Mouse (Mus musculus): ENCODE data around the gene Mvb12b. TPM values are rescaled to one million over a fixed set of nuclear protein-coding genes. Genes with fewer than 3 reads are reported as not detected.

Mvb12b gene
- total RNA-seq, 2 experiments from 2014 or later, result 91.3 to 97.1 TPM

GRCm38 (mm10) chr2:33821677-33822607 is 65.8 kb downstream of the Mvb12b start:
- intact Hi-C loops (cut with DNase I), result loop anchor here (5.0 to 10.0 kb wide), 4 partner anchors 65 to 813 kb away; partner anchors contain the start of gene Mvb12b
- DNase-seq (ENCODE audit: low spot score in 2 of 2), result peak; percentile 89 to 91

- DNase-seq (ENCODE audit: low spot score in 2 of 2), result no peak
- intact Hi-C loops (cut with DNase I), result loop anchor here (5.0 to 10.0 kb wide), 4 partner anchors 67 to 814 kb away; partner anchors contain the start of gene Mvb12b
Observed at GRCm38 (mm10) chr2:33820450-33820849, 67.3 kb downstream of the Mvb12b start.

- intact Hi-C loops (cut with DNase I), result loop anchor here (5.0 to 10.0 kb wide), 4 partner anchors 67 to 815 kb away; partner anchors contain the start of gene Mvb12b
- DNase-seq (ENCODE audit: low spot score in 2 of 2), result no peak
Observed at GRCm38 (mm10) chr2:33820037-33820436, 67.7 kb downstream of the Mvb12b start.

GRCm38 (mm10) chr2:33818385-33818784 is 69.4 kb downstream of the Mvb12b start:
- DNase-seq (ENCODE audit: low spot score in 2 of 2), result no peak
- intact Hi-C loops (cut with DNase I), result no loop called here

GRCm38 (mm10) chr2:33817663-33818346 is 69.9 kb downstream of the Mvb12b start:
- intact Hi-C loops (cut with DNase I), result no loop called here

GRCm38 (mm10) chr2:33817080-33817479 is 70.7 kb downstream of the Mvb12b start:
- intact Hi-C loops (cut with DNase I), result no loop called here
- DNase-seq (ENCODE audit: low spot score in 2 of 2), result no peak

More at GRCm38 (mm10) chr2:33817663-33818346, 69.9 kb downstream of the Mvb12b start:
- no peak for DNase-seq (ENCODE audit: low spot score in 2 of 2)

GRCm38 (mm10) chr2:33814581-33814980 is 73.2 kb downstream of the Mvb12b start:
- no peak for DNase-seq (ENCODE audit: low spot score in 2 of 2)
- intact Hi-C loops (cut with DNase I), result no loop called here

GRCm38 (mm10) chr2:33813501-33814240 is 74.1 kb downstream of the Mvb12b start:
- intact Hi-C loops (cut with DNase I), result no loop called here

GRCm38 (mm10) chr2:33812980-33813379 is 74.8 kb downstream of the Mvb12b start:
- peak; percentile 28 to 54 for DNase-seq (ENCODE audit: low spot score in 2 of 2)

More at GRCm38 (mm10) chr2:33813501-33814240, 74.1 kb downstream of the Mvb12b start:
- DNase-seq (ENCODE audit: low spot score in 2 of 2), result no peak

GRCm38 (mm10) chr2:33811349-33811890 is 76.3 kb downstream of the Mvb12b start:
- intact Hi-C loops (cut with DNase I), result no loop called here

More at GRCm38 (mm10) chr2:33812980-33813379, 74.8 kb downstream of the Mvb12b start:
- intact Hi-C loops (cut with DNase I), result no loop called here

GRCm38 (mm10) chr2:33809081-33809480 is 78.7 kb downstream of the Mvb12b start:
- no peak for DNase-seq (ENCODE audit: low spot score in 2 of 2)
- intact Hi-C loops (cut with DNase I), result loop anchor here (10.0 kb wide), 1 partner anchor 64 kb away; no protein-coding TSS in a partner anchor

More at GRCm38 (mm10) chr2:33811349-33811890, 76.3 kb downstream of the Mvb12b start:
- DNase-seq (ENCODE audit: low spot score in 2 of 2), result no peak

- intact Hi-C loops (cut with DNase I), result loop anchor here (10.0 kb wide), 1 partner anchor 63 kb away; no protein-coding TSS in a partner anchor
- no peak for DNase-seq (ENCODE audit: low spot score in 2 of 2)
Observed at GRCm38 (mm10) chr2:33808032-33808431, 79.7 kb downstream of the Mvb12b start.

GRCm38 (mm10) chr2:33805640-33806039 is 82.1 kb downstream of the Mvb12b start:
- DNase-seq (ENCODE audit: low spot score in 2 of 2), result no peak
- intact Hi-C loops (cut with DNase I), result loop anchor here (10.0 kb wide), 1 partner anchor 61 kb away; no protein-coding TSS in a partner anchor

GRCm38 (mm10) chr2:33803717-33804214 is 84.0 kb downstream of the Mvb12b start:
- DNase-seq (ENCODE audit: low spot score in 2 of 2), result no peak
- intact Hi-C loops (cut with DNase I), result loop anchor here (10.0 kb wide), 1 partner anchor 59 kb away; no protein-coding TSS in a partner anchor

GRCm38 (mm10) chr2:33803083-33803615 is 84.6 kb downstream of the Mvb12b start:
- DNase-seq (ENCODE audit: low spot score in 2 of 2), result peak in 1 of 2 experiments; percentile 27
- intact Hi-C loops (cut with DNase I), result loop anchor here (10.0 kb wide), 1 partner anchor 58 kb away; no protein-coding TSS in a partner anchor

GRCm38 (mm10) chr2:33801760-33802159 is 86.0 kb downstream of the Mvb12b start:
- peak in 1 of 2 experiments; percentile 28 for DNase-seq (ENCODE audit: low spot score in 2 of 2)
- intact Hi-C loops (cut with DNase I), result loop anchor here (10.0 kb wide), 1 partner anchor 57 kb away; no protein-coding TSS in a partner anchor

GRCm38 (mm10) chr2:33801336-33801735 is 86.4 kb downstream of the Mvb12b start:
- intact Hi-C loops (cut with DNase I), result loop anchor here (10.0 kb wide), 1 partner anchor 57 kb away; no protein-coding TSS in a partner anchor
- no peak for DNase-seq (ENCODE audit: low spot score in 2 of 2)

- DNase-seq (ENCODE audit: low spot score in 2 of 2), result no peak
Observed at GRCm38 (mm10) chr2:33800221-33800620, 87.5 kb downstream of the Mvb12b start.

More at GRCm38 (mm10) chr2:33800221-33800620, 87.5 kb downstream of the Mvb12b start:
- intact Hi-C loops (cut with DNase I), result loop anchor here (10.0 kb wide), 1 partner anchor 55 kb away; no protein-coding TSS in a partner anchor
